Mouse (Mus musculus): ENCODE data around the gene Mafk.

The Mafk gene

DNA sequence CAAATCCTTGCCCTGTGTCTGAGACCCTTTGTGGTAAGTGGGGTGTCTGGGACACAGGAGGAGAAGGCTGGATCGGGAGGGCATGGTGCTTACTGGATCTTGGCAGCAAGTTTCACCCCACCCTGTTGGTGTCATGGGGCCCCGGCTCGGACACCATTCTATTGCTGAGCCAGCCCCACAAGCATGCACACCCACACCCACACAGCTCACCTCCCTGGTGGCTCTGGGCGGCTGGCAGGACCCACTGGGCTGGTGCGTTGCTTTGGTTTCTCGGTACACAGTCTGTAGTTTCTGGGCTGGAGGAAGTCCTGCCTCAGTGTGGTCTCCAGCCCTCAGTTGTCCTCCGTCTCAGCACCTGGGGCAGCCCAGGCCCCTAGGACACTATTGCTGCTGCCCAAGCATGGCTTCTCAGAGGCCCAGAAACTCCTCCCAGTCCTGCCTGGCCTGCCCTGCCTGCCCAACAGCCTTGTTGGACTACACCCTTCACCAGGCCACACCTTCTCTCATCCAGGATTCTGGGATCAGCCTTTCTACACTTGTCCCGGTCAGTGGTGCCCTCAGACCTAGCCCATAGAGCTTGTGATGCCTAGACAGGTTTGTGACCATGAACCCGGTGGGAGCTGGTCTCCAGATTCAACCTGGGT lies 28.3 kb downstream of the Mafk start, which contains the start of gene Tmem184a:
Gene Tmem184a (minus strand): TSS at position 380 of the 644 bp plus-strand sequence.
- H3K27me3 ChIP-seq (ENCODE audit: control insufficient read depth, insufficient read depth, low read length, poor library complexity, severe bottlenecking): no peaks in the 10 kb centered on the region
- H3K36me3 ChIP-seq (ENCODE audit: control insufficient read depth, insufficient read depth, low read length, poor library complexity, severe bottlenecking): peaks cover 2% of the 10 kb centered on the region
- DNase-seq (ENCODE audit: low read depth, low spot score): no peak

DNA sequence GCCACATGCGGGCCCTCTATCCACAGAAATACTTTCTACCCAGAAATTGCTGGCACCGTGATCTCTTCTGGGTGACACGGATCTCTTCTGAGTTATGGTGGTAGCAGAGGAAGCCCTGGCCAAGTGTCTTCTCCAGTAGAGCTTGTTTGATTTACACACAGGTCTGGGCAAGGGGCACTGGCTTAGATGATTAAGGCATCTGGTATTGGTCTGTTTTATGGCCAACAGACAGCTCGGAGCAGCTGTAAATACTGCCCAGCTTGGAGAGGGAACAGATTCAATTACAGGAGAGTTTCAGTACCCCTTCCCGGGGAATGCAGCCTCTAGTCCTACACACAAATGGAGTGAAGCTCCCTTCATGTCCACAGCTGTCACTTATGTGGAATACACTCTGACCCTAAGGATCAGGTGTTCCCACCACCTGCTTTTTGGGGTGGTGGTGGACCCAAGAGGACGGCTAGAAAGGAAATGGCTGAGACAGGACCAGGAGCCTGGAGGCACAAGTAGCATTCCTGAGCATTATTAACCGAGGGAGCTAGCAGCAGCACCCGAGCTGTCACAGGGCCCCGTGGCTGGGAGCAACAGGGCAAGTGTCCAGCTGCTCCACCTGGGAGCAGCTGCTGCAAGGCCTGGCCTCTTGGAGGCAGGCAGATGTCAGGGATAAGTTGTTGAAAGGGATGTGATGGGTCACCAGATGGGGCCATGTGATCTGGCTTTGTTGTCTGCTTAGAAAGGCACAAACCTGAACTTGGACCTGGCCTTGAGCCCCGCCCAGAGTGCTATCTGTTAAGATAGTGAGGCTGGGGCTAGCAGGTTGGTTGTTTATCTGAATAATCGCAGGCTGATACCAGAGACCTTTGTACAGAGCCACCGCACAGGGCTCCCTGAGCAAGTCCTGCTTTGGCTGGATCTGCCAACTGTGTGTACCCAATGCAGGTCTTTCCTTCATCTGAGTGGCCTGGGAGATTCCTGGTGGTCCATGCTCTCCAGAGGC lies 30.4 kb downstream of the Mafk start:
- H3K27me3 ChIP-seq (ENCODE audit: control insufficient read depth, insufficient read depth, low read length, poor library complexity, severe bottlenecking): no peaks in the 10 kb centered on the region
- H3K36me3 ChIP-seq (ENCODE audit: control insufficient read depth, insufficient read depth, low read length, poor library complexity, severe bottlenecking): peaks cover 2% of the 10 kb centered on the region
- no peak for DNase-seq (ENCODE audit: low read depth, low spot score)

DNA sequence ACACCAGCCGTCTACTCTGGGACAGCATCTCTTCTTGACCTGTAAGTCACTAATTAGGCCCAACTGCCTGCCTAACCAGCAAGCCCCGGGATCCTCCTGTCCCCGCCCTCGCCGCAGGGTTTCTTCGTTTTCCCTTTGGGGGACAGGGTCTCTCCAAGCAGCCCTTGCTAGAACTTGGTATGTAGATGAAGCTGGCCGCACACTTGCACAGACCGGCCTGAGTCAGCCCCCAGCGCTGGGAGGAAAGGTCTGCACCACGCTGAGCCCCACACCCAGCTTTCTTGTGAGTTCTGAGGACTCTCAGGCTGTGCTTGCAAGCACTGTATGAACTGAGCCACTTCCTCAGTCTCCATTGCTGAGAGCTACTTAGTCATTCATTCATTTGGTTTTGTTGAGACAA lies 33.2 kb downstream of the Mafk start:
- peaks cover 2% of the 10 kb centered on the region for H3K36me3 ChIP-seq (ENCODE audit: control insufficient read depth, insufficient read depth, low read length, poor library complexity, severe bottlenecking)
- no peaks in the 10 kb centered on the region for H3K27me3 ChIP-seq (ENCODE audit: control insufficient read depth, insufficient read depth, low read length, poor library complexity, severe bottlenecking)

DNA sequence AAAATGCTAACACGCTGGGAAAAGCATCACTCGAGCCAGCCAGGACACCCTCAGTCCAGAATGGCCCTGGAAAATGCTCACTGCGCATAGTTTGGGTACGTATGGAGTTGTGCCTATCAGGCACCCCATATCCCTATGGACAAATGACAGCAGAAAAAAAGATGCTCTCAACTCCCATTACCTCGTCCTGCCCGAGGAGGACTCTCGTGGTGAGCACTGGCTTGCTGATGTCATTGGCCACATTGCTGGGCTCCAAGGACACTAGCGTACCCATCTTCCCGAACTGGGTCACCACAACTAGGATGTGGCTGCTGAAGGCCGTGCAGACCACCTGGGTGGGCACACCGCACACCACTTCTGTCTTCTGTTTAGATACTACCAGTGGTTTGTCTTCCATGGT lies 34.6 kb downstream of the Mafk start:
- no peaks in the 10 kb centered on the region for H3K27me3 ChIP-seq (ENCODE audit: control insufficient read depth, insufficient read depth, low read length, poor library complexity, severe bottlenecking)
- peaks cover 2% of the 10 kb centered on the region for H3K36me3 ChIP-seq (ENCODE audit: control insufficient read depth, insufficient read depth, low read length, poor library complexity, severe bottlenecking)
- DNase-seq (ENCODE audit: low read depth, low spot score): no peak

More for the DNA sequence above, 33.2 kb downstream of the Mafk start:
- DNase-seq (ENCODE audit: low read depth, low spot score): no peak

DNA sequence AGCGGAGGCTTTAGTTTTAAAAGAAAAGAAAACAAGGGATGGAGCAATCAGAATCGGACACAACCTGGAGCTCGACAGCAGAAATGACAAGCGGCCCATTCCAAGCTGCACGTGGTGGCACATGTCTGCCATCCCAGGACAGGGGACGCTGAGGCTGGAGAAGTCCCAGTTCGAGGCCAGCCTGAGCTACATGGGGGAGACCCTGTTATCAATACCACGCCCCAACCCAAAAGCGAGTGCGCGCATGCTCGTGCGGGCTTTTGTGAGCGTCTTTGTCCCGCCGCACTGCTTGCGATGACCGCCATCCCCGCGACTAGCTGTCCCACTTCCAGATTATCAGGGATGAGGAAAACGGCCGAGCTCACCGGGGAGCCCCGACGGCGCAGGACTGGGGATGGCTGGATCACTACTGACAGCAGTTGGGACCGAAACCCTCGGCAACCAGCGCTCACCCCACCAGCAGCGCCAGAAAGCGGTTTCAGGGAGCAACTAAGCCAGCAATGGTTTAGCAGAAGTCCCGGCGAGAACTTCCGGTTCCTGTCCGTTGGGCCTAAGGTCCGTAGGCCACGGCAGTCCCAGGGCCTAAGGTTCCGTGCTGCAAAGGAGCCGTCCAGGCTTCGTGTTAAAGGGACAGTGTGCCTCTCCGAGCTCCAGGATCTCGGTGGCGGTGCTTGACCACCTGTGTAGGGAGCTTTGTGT lies 35.2 kb downstream of the Mafk start, which contains the start of the genes Gm26938 and Psmg3:
Gene Gm26938 (minus strand): TSS at position 51 of the 699 bp plus-strand sequence.
Gene Psmg3 (minus strand): TSS at position 529 of the 699 bp plus-strand sequence.
- no peaks in the 10 kb centered on the region for H3K27me3 ChIP-seq (ENCODE audit: control insufficient read depth, insufficient read depth, low read length, poor library complexity, severe bottlenecking)
- peaks cover 2% of the 10 kb centered on the region for H3K36me3 ChIP-seq (ENCODE audit: control insufficient read depth, insufficient read depth, low read length, poor library complexity, severe bottlenecking)
- DNase-seq (ENCODE audit: low read depth, low spot score): peak; percentile 88

DNA sequence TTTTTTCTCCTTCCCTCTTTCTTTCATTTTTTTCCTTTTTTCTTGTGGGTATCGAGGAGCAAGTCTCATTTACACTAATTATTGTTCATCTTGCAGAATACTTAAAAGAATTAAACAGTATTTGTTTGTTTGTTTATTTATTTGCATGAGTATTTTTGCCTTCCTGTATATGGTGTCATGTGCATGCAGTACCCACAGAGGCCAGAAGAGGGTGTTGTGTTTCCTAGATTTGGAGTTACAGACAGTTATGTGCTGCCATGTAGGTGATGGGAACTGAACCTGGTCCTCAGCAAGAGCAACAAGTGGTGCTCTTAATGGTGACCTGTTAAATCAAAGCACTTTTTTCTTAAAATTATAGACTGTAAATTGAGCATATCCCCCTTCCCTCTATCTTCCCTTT lies 36.3 kb downstream of the Mafk start:
- DNase-seq (ENCODE audit: low read depth, low spot score): peak; percentile 53
- no peaks in the 10 kb centered on the region for H3K27me3 ChIP-seq (ENCODE audit: control insufficient read depth, insufficient read depth, low read length, poor library complexity, severe bottlenecking)
- no peaks in the 10 kb centered on the region; the same call in 1 of the 2 replicates for H3K36me3 ChIP-seq (ENCODE audit: control insufficient read depth, insufficient read depth, low read length, poor library complexity, severe bottlenecking)

DNA sequence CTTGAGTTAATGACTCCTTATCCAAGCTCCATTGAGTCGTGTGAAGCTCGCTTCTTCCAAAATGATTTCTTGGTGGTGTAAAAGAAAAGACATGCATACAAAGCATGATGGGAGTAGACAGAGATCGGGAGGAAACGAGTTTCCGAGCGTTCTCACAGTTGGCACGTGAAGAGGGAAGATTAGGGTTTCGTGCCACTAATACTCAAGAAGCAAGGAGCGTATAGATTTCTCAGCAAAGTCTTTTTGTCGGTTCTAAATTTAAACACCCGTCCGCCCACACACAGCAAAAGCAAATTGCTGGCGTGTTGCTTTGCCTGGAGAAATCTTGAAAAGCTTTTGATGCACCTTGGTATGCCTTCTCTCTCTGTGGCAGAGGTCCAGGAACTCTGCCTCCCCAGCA lies 38.1 kb downstream of the Mafk start:
- Histone ChIP-seq H3K27me3 (ENCODE audit: control insufficient read depth, insufficient read depth, low read length, poor library complexity, severe bottlenecking) (no peaks in the 10 kb centered on the region), H3K36me3 (ENCODE audit: control insufficient read depth, insufficient read depth, low read length, poor library complexity, severe bottlenecking) (no peaks in the 10 kb centered on the region)
- DNase-seq (ENCODE audit: low read depth, low spot score): no peak

DNA sequence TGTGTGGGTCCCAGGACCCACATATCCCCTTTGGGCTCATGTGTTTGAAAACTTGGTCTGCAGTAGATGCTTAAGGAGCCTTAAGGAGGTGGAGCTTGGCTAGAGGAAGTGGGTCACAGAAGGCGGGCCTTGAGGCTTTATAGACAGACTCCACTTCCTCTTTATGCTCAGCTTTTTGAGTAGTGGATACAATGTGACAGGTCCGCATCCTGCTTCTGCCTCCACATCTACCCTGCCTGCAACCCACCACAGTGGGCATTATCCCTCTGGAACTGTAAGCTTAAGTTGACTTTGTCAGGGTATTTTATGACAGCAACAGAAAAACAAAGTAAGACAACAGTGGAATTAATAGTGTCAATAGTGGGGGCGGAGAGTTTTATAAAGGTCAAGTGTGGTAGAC lies 39.4 kb downstream of the Mafk start:
- peak; percentile 83 for DNase-seq (ENCODE audit: low read depth, low spot score)
- Histone ChIP-seq H3K27me3 (ENCODE audit: control insufficient read depth, insufficient read depth, low read length, poor library complexity, severe bottlenecking) (no peaks in the 10 kb centered on the region), H3K36me3 (ENCODE audit: control insufficient read depth, insufficient read depth, low read length, poor library complexity, severe bottlenecking) (no peaks in the 10 kb centered on the region)

DNA sequence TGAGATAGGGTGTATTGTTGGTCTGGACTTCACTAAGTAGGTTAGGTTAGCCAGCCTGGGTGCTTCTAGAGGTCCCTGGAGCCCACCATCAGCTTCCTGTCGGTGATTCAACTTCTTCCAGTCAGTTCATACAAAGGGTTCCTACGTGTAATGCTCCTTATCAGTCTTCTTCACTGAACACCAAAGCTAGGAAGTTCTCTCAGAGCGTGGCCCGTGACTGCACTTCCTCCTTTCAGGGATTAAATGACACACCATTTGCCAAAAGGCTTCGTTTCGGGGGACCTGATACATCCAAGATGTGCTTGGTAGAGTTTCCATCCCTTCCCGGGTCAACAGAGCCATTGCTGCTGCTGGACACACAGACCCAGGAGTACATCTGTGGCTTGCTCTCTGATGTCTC lies 40.8 kb downstream of the Mafk start:
- DNase-seq (ENCODE audit: low read depth, low spot score): no peak
- Histone ChIP-seq H3K27me3 (ENCODE audit: control insufficient read depth, insufficient read depth, low read length, poor library complexity, severe bottlenecking) (no peaks in the 10 kb centered on the region), H3K36me3 (ENCODE audit: control insufficient read depth, insufficient read depth, low read length, poor library complexity, severe bottlenecking) (no peaks in the 10 kb centered on the region)

DNA sequence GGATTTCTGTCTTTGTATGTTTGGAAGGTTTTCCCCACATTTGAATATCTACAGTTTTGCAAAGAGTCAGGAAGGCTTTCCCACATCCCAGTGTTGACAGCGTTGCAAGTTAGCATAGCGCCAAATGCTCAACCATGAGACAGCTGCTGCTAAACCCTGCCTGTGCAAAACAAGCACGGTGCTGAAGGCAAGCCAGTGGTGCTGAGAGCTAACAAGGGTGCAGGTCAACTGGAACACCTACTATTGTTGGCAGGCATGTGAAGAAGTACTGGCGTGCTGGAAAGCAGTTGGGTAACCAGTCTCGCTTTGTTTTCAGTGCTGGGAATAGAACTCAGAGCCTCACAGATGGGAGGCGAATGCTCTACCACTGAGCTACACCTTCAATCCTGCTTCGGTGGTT lies 44.4 kb downstream of the Mafk start:
- DNase-seq (ENCODE audit: low read depth, low spot score): no peak
- no peaks in the 10 kb centered on the region for H3K36me3 ChIP-seq (ENCODE audit: control insufficient read depth, insufficient read depth, low read length, poor library complexity, severe bottlenecking)
- no peaks in the 10 kb centered on the region for H3K27me3 ChIP-seq (ENCODE audit: control insufficient read depth, insufficient read depth, low read length, poor library complexity, severe bottlenecking)

DNA sequence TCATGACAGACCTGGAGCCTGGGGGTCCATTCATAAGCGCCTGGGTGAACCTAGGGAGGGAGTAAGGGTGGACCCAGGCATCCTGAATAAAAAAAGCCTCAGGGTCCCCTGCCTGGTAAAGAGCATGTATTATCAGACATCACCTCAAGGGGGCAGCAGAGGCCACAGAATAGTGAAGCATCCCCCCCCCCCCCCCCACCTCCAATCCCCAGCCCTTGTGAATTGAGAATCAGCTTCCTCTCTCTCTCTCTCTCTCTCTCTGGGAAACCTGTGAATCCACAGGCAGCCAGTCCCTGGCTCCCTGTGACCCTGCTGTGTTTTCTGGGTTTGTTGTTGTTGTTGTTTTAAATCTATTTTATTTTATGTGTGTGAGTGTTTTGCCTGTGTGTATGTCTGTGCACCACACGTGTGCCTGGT lies 47.2 kb downstream of the Mafk start:
- Histone ChIP-seq H3K27me3 (ENCODE audit: control insufficient read depth, insufficient read depth, low read length, poor library complexity, severe bottlenecking) (no peaks in the 10 kb centered on the region), H3K36me3 (ENCODE audit: control insufficient read depth, insufficient read depth, low read length, poor library complexity, severe bottlenecking) (no peaks in the 10 kb centered on the region)
- DNase-seq (ENCODE audit: low read depth, low spot score): peak; percentile 78

DNA sequence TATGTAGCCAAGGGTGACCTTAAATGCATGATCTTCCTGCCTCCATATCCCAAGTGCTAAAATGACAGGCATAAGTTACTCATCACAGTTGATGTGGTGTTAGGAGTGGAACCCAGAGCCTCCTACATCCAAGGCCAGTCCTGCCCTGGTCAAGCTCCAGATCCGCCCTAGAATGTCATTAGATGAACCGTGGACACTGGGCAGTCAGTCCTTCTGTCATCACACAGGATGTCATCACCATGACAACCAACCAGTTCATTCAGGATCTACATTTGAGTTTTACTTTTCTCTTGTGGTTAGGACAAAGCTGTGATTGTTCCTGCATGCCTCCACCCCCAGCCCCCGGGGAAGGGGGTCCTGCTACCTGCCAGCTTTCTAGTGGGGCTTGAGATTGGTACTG lies 47.8 kb downstream of the Mafk start:
- Histone ChIP-seq H3K36me3 (ENCODE audit: control insufficient read depth, insufficient read depth, low read length, poor library complexity, severe bottlenecking) (no peaks in the 10 kb centered on the region), H3K27me3 (ENCODE audit: control insufficient read depth, insufficient read depth, low read length, poor library complexity, severe bottlenecking) (no peaks in the 10 kb centered on the region)
- no peak for DNase-seq (ENCODE audit: low read depth, low spot score)

DNA sequence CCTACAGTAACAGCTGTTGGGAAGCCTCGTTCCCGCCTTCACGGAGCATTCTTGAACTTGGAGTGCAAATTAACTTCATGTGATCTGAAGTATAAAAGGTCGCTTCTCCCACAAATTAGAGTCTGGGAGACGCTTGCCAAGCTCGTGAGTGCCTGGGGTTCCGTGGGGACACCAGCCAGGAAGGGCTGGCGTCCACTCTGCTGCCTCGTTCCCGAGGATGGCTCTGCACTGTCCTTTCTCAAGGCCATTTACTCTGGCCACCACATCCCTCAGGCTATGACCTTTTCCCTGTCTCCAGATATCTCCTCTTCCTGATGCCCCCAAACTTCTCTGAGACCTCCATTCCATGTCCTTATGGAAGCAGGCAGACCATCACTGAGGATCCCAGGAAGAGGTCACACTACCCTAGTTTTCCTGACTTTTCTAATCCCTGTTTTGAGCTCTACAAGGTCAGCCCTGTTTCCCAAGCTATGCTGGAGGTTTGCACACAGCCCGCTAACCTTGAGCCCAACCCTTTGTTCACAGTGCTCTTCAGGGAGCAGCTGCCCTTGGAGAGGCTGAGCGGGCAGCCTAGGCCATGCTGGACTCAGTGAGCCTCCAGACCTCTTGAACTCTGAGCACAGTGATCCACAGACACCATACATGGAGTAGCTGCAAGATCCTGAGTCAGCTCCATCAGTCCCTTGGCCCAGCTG lies 58.5 kb downstream of the Mafk start:
- Histone ChIP-seq H3K36me3 (ENCODE audit: control insufficient read depth, insufficient read depth, low read length, poor library complexity, severe bottlenecking) (no peaks in the 10 kb centered on the region), H3K27me3 (ENCODE audit: control insufficient read depth, insufficient read depth, low read length, poor library complexity, severe bottlenecking) (no peaks in the 10 kb centered on the region)
- DNase-seq (ENCODE audit: low read depth, low spot score): no peak
